Mouse (Mus musculus): Measurements from ENCODE around the gene Rerg. TPM values are rescaled to one million over a fixed set of nuclear protein-coding genes. Genes with fewer than 3 reads are reported as not detected.

Rerg gene
- total and polyA plus RNA-seq, 2 experiments from 2014 or later, result 1.6 to 7.3 TPM

GRCm38 (mm10) chr6:137144526-137144840 is 25.8 kb downstream of the Rerg start:
- no peak for TF ChIP-seq CTCF (IDR thresholded peaks at IDR 0.05; ENCODE audit: low read depth)
- H3K9me3 ChIP-seq (ENCODE audit: low read length), result no peaks in the 10 kb centered on the region
- 79% methylated on average over 10 of the region's 10 CpGs for WGBS
- H3K4me3 ChIP-seq (ENCODE audit: low read length), result no peak overlapping the region
- H3K9ac ChIP-seq (replicated peaks; ENCODE audit: low read length), result no peak overlapping the region
- H3K4me2 ChIP-seq (ENCODE audit: low read depth, low read length), result no peak overlapping the region
- no peaks in the 10 kb centered on the region for H3K4me1 ChIP-seq (ENCODE audit: insufficient read depth, low read length)
- H3K27me3 ChIP-seq (ENCODE audit: insufficient read depth, low read length), result no peaks in the 10 kb centered on the region
- DNase-seq (ENCODE audit: low spot score) (no peak), ATAC-seq (no peak)
- no peak overlapping the region for H3K27ac ChIP-seq
- no peaks in the 10 kb centered on the region for H3K36me3 ChIP-seq (ENCODE audit: insufficient read depth, low read length)

- H3K9ac ChIP-seq (replicated peaks; ENCODE audit: low read length), result no peak overlapping the region
- H3K4me2 ChIP-seq (ENCODE audit: low read depth, low read length), result no peak overlapping the region
- TF ChIP-seq CTCF (IDR thresholded peaks at IDR 0.05; ENCODE audit: low read depth), result no peak
- H3K4me1 ChIP-seq (ENCODE audit: insufficient read depth, low read length), result no peaks in the 10 kb centered on the region
- DNase-seq (ENCODE audit: low spot score) (no peak), ATAC-seq (no peak)
- WGBS, result 90% methylated on average over 7 of the region's 7 CpGs
- no peaks in the 10 kb centered on the region for H3K27me3 ChIP-seq (ENCODE audit: insufficient read depth, low read length)
- no peaks in the 10 kb centered on the region for H3K36me3 ChIP-seq (ENCODE audit: insufficient read depth, low read length)
- H3K27ac ChIP-seq, result no peak overlapping the region
- H3K4me3 ChIP-seq (ENCODE audit: low read length), result no peak overlapping the region
- no peaks in the 10 kb centered on the region for H3K9me3 ChIP-seq (ENCODE audit: low read length)
Observed at GRCm38 (mm10) chr6:137143818-137144525, 26.3 kb downstream of the Rerg start.

GRCm38 (mm10) chr6:137142796-137143195 is 27.5 kb downstream of the Rerg start:
- Histone ChIP-seq H3K27me3 (ENCODE audit: insufficient read depth, low read length) (no peaks in the 10 kb centered on the region), H3K36me3 (ENCODE audit: insufficient read depth, low read length) (no peaks in the 10 kb centered on the region), H3K4me1 (ENCODE audit: insufficient read depth, low read length) (no peaks in the 10 kb centered on the region), H3K27ac (no peak overlapping the region), H3K9me3 (ENCODE audit: low read length) (no peaks in the 10 kb centered on the region), H3K4me3 (ENCODE audit: low read length) (no peak overlapping the region; the same call in 1 of the 2 replicates), H3K9ac (replicated peaks; ENCODE audit: low read length) (no peak overlapping the region), H3K4me2 (ENCODE audit: low read depth, low read length) (peak overlapping the region; percentile 50)
- peak; percentile 11 for DNase-seq (ENCODE audit: low spot score)
- 6% methylated on average over 11 of the region's 11 CpGs for WGBS
- no peak for TF ChIP-seq CTCF (IDR thresholded peaks at IDR 0.05; ENCODE audit: low read depth)
- ATAC-seq, result peak; percentile 50; the same call in 1 of the 2 replicates

- 69% methylated on average over 5 of the region's 5 CpGs for WGBS
- TF ChIP-seq CTCF (IDR thresholded peaks at IDR 0.05; ENCODE audit: low read depth), result no peak
- no peak for ATAC-seq
- Histone ChIP-seq H3K4me2 (ENCODE audit: low read depth, low read length) (no peak overlapping the region), H3K36me3 (ENCODE audit: insufficient read depth, low read length) (no peaks in the 10 kb centered on the region), H3K4me3 (ENCODE audit: low read length) (no peak overlapping the region), H3K27ac (no peak overlapping the region), H3K9ac (replicated peaks; ENCODE audit: low read length) (no peak overlapping the region), H3K27me3 (ENCODE audit: insufficient read depth, low read length) (no peaks in the 10 kb centered on the region), H3K4me1 (ENCODE audit: insufficient read depth, low read length) (no peaks in the 10 kb centered on the region), H3K9me3 (ENCODE audit: low read length) (no peaks in the 10 kb centered on the region)
- DNase-seq (ENCODE audit: low spot score), result no peak
Observed at GRCm38 (mm10) chr6:137141247-137141820, 29.0 kb downstream of the Rerg start.

GRCm38 (mm10) chr6:137138822-137139221 is 31.5 kb downstream of the Rerg start:
- Histone ChIP-seq H3K4me3 (ENCODE audit: low read length) (no peak overlapping the region), H3K9me3 (ENCODE audit: low read length) (no peaks in the 10 kb centered on the region), H3K27me3 (ENCODE audit: insufficient read depth, low read length) (no peaks in the 10 kb centered on the region), H3K4me1 (ENCODE audit: insufficient read depth, low read length) (peaks cover 3% of the 10 kb centered on the region; the same call in 1 of the 2 replicates), H3K9ac (replicated peaks; ENCODE audit: low read length) (no peak overlapping the region), H3K27ac (no peak overlapping the region), H3K36me3 (ENCODE audit: insufficient read depth, low read length) (no peaks in the 10 kb centered on the region), H3K4me2 (ENCODE audit: low read depth, low read length) (no peak overlapping the region)
- 74% methylated on average over 8 of the region's 8 CpGs for WGBS
- DNase-seq (ENCODE audit: low spot score) (no peak), ATAC-seq (no peak)
- TF ChIP-seq CTCF (IDR thresholded peaks at IDR 0.05; ENCODE audit: low read depth), result no peak

- Histone ChIP-seq H3K4me2 (ENCODE audit: low read depth, low read length) (no peak overlapping the region), H3K36me3 (ENCODE audit: insufficient read depth, low read length) (no peaks in the 10 kb centered on the region), H3K27me3 (ENCODE audit: insufficient read depth, low read length) (no peaks in the 10 kb centered on the region), H3K9ac (replicated peaks; ENCODE audit: low read length) (no peak overlapping the region), H3K4me1 (ENCODE audit: insufficient read depth, low read length) (peaks cover 3% of the 10 kb centered on the region; the same call in 1 of the 2 replicates), H3K9me3 (ENCODE audit: low read length) (no peaks in the 10 kb centered on the region), H3K4me3 (ENCODE audit: low read length) (no peak overlapping the region), H3K27ac (no peak overlapping the region)
- TF ChIP-seq CTCF (IDR thresholded peaks at IDR 0.05; ENCODE audit: low read depth), result no peak
- DNase-seq (ENCODE audit: low spot score) (no peak), ATAC-seq (no peak)
- 56% methylated on average over 3 of the region's 3 CpGs for WGBS
Observed at GRCm38 (mm10) chr6:137138391-137138790, 31.9 kb downstream of the Rerg start.

GRCm38 (mm10) chr6:137136401-137136800 is 33.9 kb downstream of the Rerg start:
- H3K36me3 ChIP-seq (ENCODE audit: insufficient read depth, low read length), result no peaks in the 10 kb centered on the region
- DNase-seq (ENCODE audit: low spot score) (no peak), ATAC-seq (no peak)
- no peak for TF ChIP-seq CTCF (IDR thresholded peaks at IDR 0.05; ENCODE audit: low read depth)
- no peak overlapping the region for H3K9ac ChIP-seq (replicated peaks; ENCODE audit: low read length)
- H3K27me3 ChIP-seq (ENCODE audit: insufficient read depth, low read length), result no peaks in the 10 kb centered on the region
- H3K4me1 ChIP-seq (ENCODE audit: insufficient read depth, low read length), result peaks cover 3% of the 10 kb centered on the region; the same call in 1 of the 2 replicates
- WGBS, result 69% methylated on average over 4 of the region's 4 CpGs
- no peaks in the 10 kb centered on the region for H3K9me3 ChIP-seq (ENCODE audit: low read length)
- H3K27ac ChIP-seq, result no peak overlapping the region
- H3K4me2 ChIP-seq (ENCODE audit: low read depth, low read length), result no peak overlapping the region
- no peak overlapping the region for H3K4me3 ChIP-seq (ENCODE audit: low read length)

Measured in hindbrain, postnatal 0 days (tissue).